Mouse (Mus musculus): ENCODE data around the gene Kif2c.

DNA sequence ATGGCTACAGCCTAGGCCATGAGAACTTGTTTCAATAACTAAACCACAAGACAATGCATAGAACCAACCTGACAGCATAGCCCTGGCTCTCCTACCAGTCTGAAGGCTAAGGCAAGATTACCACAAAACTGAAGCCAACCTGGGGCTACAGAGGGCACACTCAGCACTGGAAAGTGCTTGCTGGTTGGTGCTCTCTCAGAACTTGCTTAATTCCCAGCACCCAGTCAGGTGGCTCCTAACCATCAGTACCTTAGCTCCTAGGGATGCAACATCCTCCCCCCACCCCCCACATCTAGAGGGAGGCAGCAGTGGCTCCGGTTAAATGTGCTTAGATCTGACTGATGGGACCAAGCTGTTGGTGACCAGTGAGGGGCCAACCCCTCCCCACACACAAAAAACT is 31.0 kb downstream of the Kif2c start:
- TF ChIP-seq POLR2A (IDR thresholded peaks at IDR 0.05; ENCODE audit: control insufficient read depth in 1 of 2, insufficient read depth in 1 of 2, low read depth in 1 of 2, low read length in 2 of 2, poor library complexity in 1 of 2) = peak in 1 of 2 experiments; percentile 29; a peak in 1 of 4 replicates
- TF ChIP-seq MAX (IDR thresholded peaks at IDR 0.05; ENCODE audit: low read length) = no peak
- no peak for TF ChIP-seq POLR2AphosphoS5 (IDR thresholded peaks at IDR 0.05; ENCODE audit: borderline replicate concordance, low read depth, low read length)
- TF ChIP-seq HCFC1 (IDR thresholded peaks at IDR 0.05; ENCODE audit: low read depth, low read length) = no peak
- TF ChIP-seq ZC3H11A (IDR thresholded peaks at IDR 0.05; ENCODE audit: low read depth, low read length) = no peak
- TF ChIP-seq CHD1 (IDR thresholded peaks at IDR 0.05; ENCODE audit: low read depth, low read length) = no peak
- TF ChIP-seq UBTF (IDR thresholded peaks at IDR 0.05; ENCODE audit: borderline replicate concordance, insufficient read depth, low read depth, low read length) = no peak
- no peak for TF ChIP-seq MYC (IDR thresholded peaks at IDR 0.05; ENCODE audit: low read depth, low read length)
- no peak for TF ChIP-seq BHLHE40 (IDR thresholded peaks at IDR 0.05; ENCODE audit: borderline replicate concordance, low read depth, low read length)
